Mouse (Mus musculus) liver, embryonic 13.5 days (tissue): ENCODE results near the gene Cry2. TPM values are rescaled to one million over a fixed set of nuclear protein-coding genes. Genes with fewer than 3 reads are reported as not detected.

Experiments
- ATAC-seq: fragments of 200-750 bp; cut with Nextera tagmentation; 2 replicates; pipeline ENCODE4 v1.8.0; 2017; ENCODE audit warnings: low read depth, mild to moderate bottlenecking, moderate number of reproducible peaks, moderate library complexity
- DNase-seq: peaks from one replicate; pipeline ENCODE4 v3.0.0; 2022
- H3K27ac ChIP-seq: fragments of 300-500 bp; sonication (generic); 2 replicates; pipeline ENCODE4 v1.5.1; 2015; ENCODE audit warnings: moderate library complexity, mild to moderate bottlenecking, inconsistent platforms
- H3K27me3 ChIP-seq: fragments of 300-500 bp; sonication (generic); 2 replicates; pipeline ENCODE4 v1.6.1; 2015; ENCODE audit warnings: mild to moderate bottlenecking, inconsistent platforms
- H3K36me3 ChIP-seq: fragments of 300-500 bp; sonication (generic); 2 replicates; pipeline ENCODE4 v1.6.1; 2015; ENCODE audit warnings: mild to moderate bottlenecking, inconsistent platforms
- H3K4me1 ChIP-seq: fragments of 300-500 bp; sonication (generic); replicated peaks from 2 replicates; pipeline ENCODE4 v1.6.1; 2015; ENCODE audit warnings: inconsistent platforms
- H3K4me2 ChIP-seq: fragments of 300-500 bp; sonication (generic); 2 replicates; pipeline ENCODE4 v1.6.1; 2015; ENCODE audit warnings: inconsistent platforms, mild to moderate bottlenecking, moderate library complexity
- H3K4me3 ChIP-seq: fragments of 300-500 bp; sonication (generic); replicated peaks from 2 replicates; pipeline ENCODE4 v1.5.1; 2015; ENCODE audit warnings: mild to moderate bottlenecking, inconsistent platforms
- H3K9ac ChIP-seq: fragments of 300-500 bp; sonication (generic); 2 replicates; pipeline ENCODE4 v1.6.1; 2015; ENCODE audit warnings: mild to moderate bottlenecking, inconsistent platforms
- H3K9me3 ChIP-seq: fragments of 300-500 bp; sonication (generic); replicated peaks from 2 replicates; pipeline ENCODE4 v1.6.1; 2016; ENCODE audit warnings: inconsistent platforms
- WGBS: fragments of 180-500 bp; shearing (Covaris S2); methylation state at CpG from one replicate; pipeline ENCODE4 v1.1.7; 2015; ENCODE audit not compliant: insufficient replicate concordance; 5-methylcytosine and 5-hydroxymethylcytosine counted together
- microRNA-seq: library from miRNA; unstranded; fragments of <30 nt; microRNA quantifications from one replicate; pipeline ENCODE4, GENCODE M21; 2016
- polyA plus RNA-seq: library from polyadenylated mRNA; unstranded; fragments of >200 nt; fragmentation: Nextera tagmentation; extraction: Ambion mirVana; gene quantifications from 2 replicates; pipeline ENCODE4 v1.2.1, GENCODE M21; 2015

The Cry2 gene
- polyA plus RNA-seq, 1 experiment from 2014 or later = 9.1 TPM

DNA sequence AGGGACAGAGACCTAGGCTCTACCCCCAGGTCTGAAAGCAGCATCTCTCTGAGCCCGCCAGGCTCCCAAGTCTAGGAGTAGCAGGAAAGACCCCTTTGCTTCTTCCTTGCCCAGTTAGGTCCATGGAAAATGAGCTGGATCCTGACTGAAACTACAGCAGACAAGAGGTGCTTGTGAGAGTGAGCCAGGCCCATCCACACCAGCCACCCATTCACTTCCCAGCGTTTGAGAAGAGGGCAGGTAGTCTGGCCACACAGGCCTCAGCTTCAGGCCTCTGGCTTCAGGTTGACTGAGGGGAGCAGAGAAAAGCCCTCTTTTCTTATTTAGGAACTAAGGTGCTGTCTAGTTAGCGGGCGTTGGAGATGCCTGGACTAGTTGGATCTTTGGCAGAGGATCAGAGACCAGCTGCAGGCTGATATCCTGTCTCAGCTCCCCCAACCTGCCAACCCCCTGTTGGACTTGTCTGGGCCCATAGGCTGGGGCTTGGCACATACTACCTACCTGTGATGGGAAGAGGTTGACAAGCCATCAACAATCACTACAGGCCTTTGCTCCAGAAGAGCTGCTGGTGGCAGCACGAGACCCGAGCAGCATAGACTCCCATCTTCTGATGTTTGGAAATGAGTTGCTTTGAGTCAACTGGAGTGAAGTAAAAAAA, 71.1 kb downstream of the Cry2 start:
- 0 out of 2 replicates have a peak, but pooled peaks cover 4% of the 10 kb centered on the region for H3K36me3 ChIP-seq
- ATAC-seq (no peak), DNase-seq (no peak)
- H3K9ac ChIP-seq = no peak overlapping the region
- no peak overlapping the region for H3K4me3 ChIP-seq
- WGBS = 83% methylated on average over 6 of the region's 6 CpGs
- H3K4me1 ChIP-seq = no peaks in the 10 kb centered on the region
- H3K27ac ChIP-seq = no peak overlapping the region
- H3K9me3 ChIP-seq = no peaks in the 10 kb centered on the region
- H3K4me2 ChIP-seq = no peak overlapping the region
- 0 out of 2 replicates have a peak, but pooled peaks cover 10% of the 10 kb centered on the region for H3K27me3 ChIP-seq

DNA sequence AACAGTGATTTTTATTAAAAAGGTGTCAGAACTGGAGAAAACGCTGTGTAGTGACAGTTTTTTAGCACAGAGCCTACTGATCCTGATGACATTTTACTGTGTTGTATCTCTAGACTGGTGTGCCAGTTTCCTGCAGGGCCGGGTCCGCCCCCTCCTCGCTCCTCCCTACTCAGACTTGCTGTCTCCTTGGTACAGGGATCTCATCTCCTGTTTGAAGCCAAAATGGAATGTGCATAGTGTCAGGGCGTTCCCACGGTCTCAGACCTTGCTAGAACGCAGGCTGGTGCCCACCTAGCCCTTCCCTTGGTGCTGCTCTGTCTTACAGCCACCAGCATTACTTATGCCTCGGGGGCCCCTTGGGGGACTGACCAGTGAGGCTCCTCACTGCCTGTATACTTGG, 72.0 kb downstream of the Cry2 start:
- ATAC-seq (no peak), DNase-seq (no peak)
- H3K27ac ChIP-seq = no peak overlapping the region
- 0 out of 2 replicates have a peak, but pooled peaks cover under 1% of the 10 kb centered on the region for H3K27me3 ChIP-seq
- no peak overlapping the region for H3K4me3 ChIP-seq
- H3K4me1 ChIP-seq = no peaks in the 10 kb centered on the region
- no peaks in the 10 kb centered on the region for H3K9me3 ChIP-seq
- H3K9ac ChIP-seq = no peak overlapping the region
- 0 out of 2 replicates have a peak, but pooled peaks cover 4% of the 10 kb centered on the region for H3K36me3 ChIP-seq
- 74% methylated on average over 8 of the region's 8 CpGs for WGBS
- no peak overlapping the region for H3K4me2 ChIP-seq

DNA sequence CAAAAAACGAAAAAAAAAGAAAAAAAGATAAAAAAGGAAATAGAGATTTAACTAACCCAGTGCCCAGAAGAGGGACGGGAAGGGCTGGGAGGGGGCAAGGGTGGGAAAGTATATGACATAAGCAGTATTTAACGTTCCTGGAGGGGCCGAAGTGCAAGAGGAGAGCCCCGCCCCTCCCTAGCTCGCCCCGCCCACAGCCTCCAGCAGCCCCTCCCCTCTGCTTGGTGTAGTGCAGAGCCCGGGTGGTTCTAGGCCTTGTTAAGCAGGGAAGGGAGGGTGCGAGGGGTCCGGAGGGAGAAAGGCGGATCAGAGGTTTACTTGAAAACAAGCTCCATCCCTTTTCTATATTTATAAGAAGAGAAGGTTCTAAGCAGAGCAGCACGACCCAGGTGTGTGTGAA, 73.0 kb downstream of the Cry2 start:
- Histone ChIP-seq H3K27me3 (no peaks in the 10 kb centered on the region), H3K4me1 (no peaks in the 10 kb centered on the region), H3K4me2 (0 out of 2 replicates have a peak overlapping the region, but pooled peaks have one; percentile 2), H3K4me3 (no peak overlapping the region), H3K9me3 (no peaks in the 10 kb centered on the region), H3K9ac (no peak overlapping the region), H3K27ac (no peak overlapping the region), H3K36me3 (0 out of 2 replicates have a peak, but pooled peaks cover 4% of the 10 kb centered on the region)
- ATAC-seq (peak; percentile 70), DNase-seq (no peak)
- WGBS = 23% methylated on average over 12 of the region's 12 CpGs

DNA sequence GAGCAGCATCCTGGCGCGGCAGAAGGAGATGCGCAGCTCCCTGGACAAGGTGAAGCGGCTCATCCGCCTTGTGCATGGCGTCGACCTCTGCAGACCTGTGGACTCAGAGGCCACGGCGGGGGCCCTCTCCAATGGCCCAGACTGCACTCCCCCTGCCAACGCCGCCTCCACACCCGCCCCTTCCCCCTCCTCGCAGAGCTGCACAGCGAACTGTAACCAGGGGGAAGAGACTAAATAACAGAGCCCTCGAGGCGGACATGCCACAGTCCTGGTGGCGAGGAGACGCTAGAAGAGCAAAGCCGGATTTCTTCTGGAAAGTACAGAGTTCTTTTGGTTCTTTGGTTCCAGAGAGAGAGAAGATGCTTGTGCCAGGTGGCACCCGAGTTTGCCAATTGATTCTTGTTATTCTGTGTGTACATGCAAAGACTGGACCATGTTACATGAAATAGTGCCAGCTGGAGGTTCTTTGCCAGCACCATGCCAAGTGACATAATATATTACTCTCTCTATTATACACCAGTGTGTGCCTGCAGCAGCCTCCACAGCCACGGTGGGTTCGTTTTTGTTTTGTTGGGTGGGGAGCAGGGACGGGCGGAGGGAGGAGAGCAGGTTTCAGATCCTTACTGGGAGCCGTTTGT, 73.5 kb downstream of the Cry2 start:
- 0 out of 2 replicates have a peak, but pooled peaks cover 4% of the 10 kb centered on the region for H3K36me3 ChIP-seq
- H3K4me2 ChIP-seq = 0 out of 2 replicates have a peak overlapping the region, but pooled peaks have one; percentile 2
- H3K9ac ChIP-seq = no peak overlapping the region
- no peaks in the 10 kb centered on the region for H3K27me3 ChIP-seq
- no peaks in the 10 kb centered on the region for H3K9me3 ChIP-seq
- WGBS = 72% methylated on average over 25 of the region's 25 CpGs
- no peak for DNase-seq
- no peak overlapping the region for H3K4me3 ChIP-seq
- H3K27ac ChIP-seq = no peak overlapping the region
- H3K4me1 ChIP-seq = no peaks in the 10 kb centered on the region
- no peak for ATAC-seq

DNA sequence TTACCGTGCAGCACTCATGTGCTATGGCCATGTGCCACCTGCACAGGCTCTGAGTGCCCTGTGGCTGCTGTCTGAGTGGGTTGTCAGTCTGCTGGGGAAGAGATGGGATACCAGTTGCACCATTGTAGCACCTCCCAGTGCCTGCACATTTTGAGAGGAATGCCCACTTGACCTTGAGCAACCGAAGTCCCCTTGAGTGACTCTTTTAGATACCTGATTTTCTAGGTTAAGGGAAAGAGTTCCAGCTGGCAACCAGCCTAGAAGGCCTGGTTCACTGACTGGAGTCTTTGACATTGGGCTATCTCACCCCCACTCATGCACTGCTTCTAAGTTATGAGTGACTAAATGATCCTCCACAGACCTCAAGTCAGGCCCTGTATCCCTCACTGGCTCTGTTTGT, 74.5 kb downstream of the Cry2 start:
- no peaks in the 10 kb centered on the region for H3K27me3 ChIP-seq
- ATAC-seq = no peak
- H3K27ac ChIP-seq = no peak overlapping the region
- H3K9ac ChIP-seq = no peak overlapping the region
- H3K9me3 ChIP-seq = no peaks in the 10 kb centered on the region
- H3K36me3 ChIP-seq = 0 out of 2 replicates have a peak, but pooled peaks cover 4% of the 10 kb centered on the region
- WGBS = 79% methylated on average over 2 of the region's 2 CpGs
- no peak for DNase-seq
- peaks cover 2% of the 10 kb centered on the region; the same call in 1 of the 2 replicates for H3K4me1 ChIP-seq
- H3K4me2 ChIP-seq = no peak overlapping the region
- H3K4me3 ChIP-seq = no peak overlapping the region

DNA sequence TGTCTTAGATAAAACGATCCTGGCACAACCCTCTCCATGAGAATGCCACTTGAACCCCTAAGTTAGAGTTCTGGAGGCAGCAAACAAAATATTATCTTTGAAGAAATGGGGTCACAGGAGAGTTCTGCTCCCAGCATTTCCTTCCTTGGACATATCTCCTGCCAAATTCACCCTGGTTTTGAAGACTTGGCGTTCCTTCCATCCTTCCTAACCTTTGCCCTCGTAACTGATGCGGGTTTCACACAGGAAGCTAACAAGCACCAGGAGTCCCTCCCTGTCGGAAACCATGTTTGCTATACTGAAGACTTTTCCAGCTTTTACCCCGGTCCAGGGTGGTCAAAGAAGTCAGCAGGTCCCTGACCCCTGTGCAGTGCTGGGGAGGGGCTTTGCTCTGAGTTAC, 79.6 kb downstream of the Cry2 start:
- WGBS = 54% methylated on average over 6 of the region's 6 CpGs
- Histone ChIP-seq H3K4me1 (peaks cover 8% of the 10 kb centered on the region), H3K4me3 (no peak overlapping the region), H3K36me3 (peaks cover 2% of the 10 kb centered on the region; the same call in 1 of the 2 replicates), H3K27me3 (no peaks in the 10 kb centered on the region), H3K9me3 (no peaks in the 10 kb centered on the region), H3K27ac (no peak overlapping the region), H3K4me2 (no peak overlapping the region), H3K9ac (no peak overlapping the region)
- DNase-seq (no peak), ATAC-seq (no peak)

Small RNA genes lying within 50 kb of the gene (microRNA-seq; reads per million reads assigned to microRNA genes)
- gene Mir7000 = not detected

Other genes starting within 250 kb of the Cry2 start
- 19.7 and 21.7 TPM in 2 replicates for gene Pex16, start 59.4 kb downstream of the Cry2 start, polyA plus RNA-seq
- 1.6 and 2.2 TPM in 2 replicates for gene Large2, start 59.2 kb downstream of the Cry2 start, polyA plus RNA-seq
- gene 1700029I15Rik, start 51.5 kb downstream of the Cry2 start, polyA plus RNA-seq = 1.1 and 1.2 TPM in 2 replicates
- 1.7 and 1.9 TPM in 2 replicates for gene Mapk8ip1, start 32.8 kb downstream of the Cry2 start, polyA plus RNA-seq
- gene Slc35c1, start 26.5 kb upstream of the Cry2 start, polyA plus RNA-seq = 9.5 and 12.3 TPM in 2 replicates
- gene Chst1, start 165.7 kb upstream of the Cry2 start, polyA plus RNA-seq = 0.12 and 0.15 TPM in 2 replicates